ENCODE assay signal across 8 mouse cellular contexts in genomic region chr1:92774743-92775692, GRCm38 (mm10). TPM values are rescaled to one million over a fixed set of nuclear protein-coding genes. Genes with fewer than 3 reads are reported as not detected.
DNase-seq lines count a peak whose midpoint lies in the region; ATAC-seq lines count a peak whose summit lies in the region.

No protein-coding gene starts in this region.

- H3K27me3 ChIP-seq in kidney, embryonic 16.5 days (ENCODE audit: insufficient read depth, low read length), result no peaks in the 10 kb centered on the region
- no peaks in the 10 kb centered on the region for H3K27me3 ChIP-seq in embryonic facial prominence, embryonic 11.5 days (ENCODE audit: control insufficient read depth, insufficient read depth, low read length)
- H3K27me3 ChIP-seq in limb, embryonic 11.5 days (ENCODE audit: control insufficient read depth, insufficient read depth, low read length), result no peaks in the 10 kb centered on the region
- H3K27me3 ChIP-seq in neural tube, embryonic 11.5 days (ENCODE audit: control insufficient read depth, insufficient read depth, low read length), result no peaks in the 10 kb centered on the region

- H3K4me2 ChIP-seq in kidney, embryonic 16.5 days (replicated peaks; ENCODE audit: low read depth, low read length), result peak overlapping the region; percentile 44
- H3K4me2 ChIP-seq in embryonic facial prominence, embryonic 11.5 days (ENCODE audit: low read depth, low read length), result peak overlapping the region; percentile 19; the same call in 1 of the 2 replicates
- H3K4me2 ChIP-seq in limb, embryonic 11.5 days (ENCODE audit: low read depth, severe bottlenecking), result peak overlapping the region; percentile 30
- no peak overlapping the region for H3K4me2 ChIP-seq in neural tube, embryonic 11.5 days (ENCODE audit: low read depth)

- peak; percentile 66 for ATAC-seq in kidney, embryonic 16.5 days (ENCODE audit: low FRiP score, low TSS enrichment)
- peak; percentile 80; the same call in 1 of the 2 replicates for ATAC-seq in embryonic facial prominence, embryonic 11.5 days (replicated peaks; ENCODE audit: insufficient number of reproducible peaks, low FRiP score, low TSS enrichment, low read depth)
- peak; percentile 50; the same call in 1 of the 2 replicates for ATAC-seq in limb, embryonic 11.5 days (ENCODE audit: insufficient number of reproducible peaks, low FRiP score, low TSS enrichment, low read depth)
- no peak for ATAC-seq in neural tube, embryonic 11.5 days (ENCODE audit: insufficient read depth, low FRiP score, low TSS enrichment)

- peak overlapping the region; percentile 20 for H3K4me3 ChIP-seq in kidney, embryonic 16.5 days (ENCODE audit: low read length)
- no peak overlapping the region for H3K4me3 ChIP-seq in embryonic facial prominence, embryonic 11.5 days (ENCODE audit: low read depth, low read length)
- H3K4me3 ChIP-seq in limb, embryonic 11.5 days (ENCODE audit: low read depth, low read length), result no peak overlapping the region
- H3K4me3 ChIP-seq in neural tube, embryonic 11.5 days (ENCODE audit: low read depth, low read length), result no peak overlapping the region

- DNase-seq in kidney, adult 11 months, result no peak
- DNase-seq in embryonic facial prominence, embryonic 11.5 days (ENCODE audit: low spot score), result peak; percentile 78
- DNase-seq in limb, embryonic 11.5 days (ENCODE audit: low spot score), result peak; percentile 51
- DNase-seq in neural tube, embryonic 11.5 days (ENCODE audit: low spot score), result peak; percentile 43
- DNase-seq in left cerebral cortex, postnatal 10 days (ENCODE audit: extremely low spot score in 1 of 2, low spot score in 2 of 2), result no peak
- no peak for DNase-seq in adrenal gland, adult 2 months
- no peak for DNase-seq in urinary bladder, postnatal 10 days (ENCODE audit: low spot score)

- no peaks in the 10 kb centered on the region for H3K4me1 ChIP-seq in kidney, embryonic 16.5 days (ENCODE audit: insufficient read depth, low read length)
- no peaks in the 10 kb centered on the region; the same call in 1 of the 2 replicates for H3K4me1 ChIP-seq in embryonic facial prominence, embryonic 11.5 days (ENCODE audit: control insufficient read depth, insufficient read depth, low read length)
- H3K4me1 ChIP-seq in limb, embryonic 11.5 days (ENCODE audit: control insufficient read depth, insufficient read depth, low read length), result peaks cover 27% of the 10 kb centered on the region
- no peaks in the 10 kb centered on the region for H3K4me1 ChIP-seq in neural tube, embryonic 11.5 days (ENCODE audit: control insufficient read depth, insufficient read depth, low read length)

- 20% methylated on average over 16 of the region's 16 CpGs for WGBS in kidney, embryonic 16.5 days
- WGBS in embryonic facial prominence, embryonic 11.5 days, result 26% methylated on average over 16 of the region's 16 CpGs
- 22% methylated on average over 16 of the region's 16 CpGs for WGBS in limb, embryonic 11.5 days
- WGBS in neural tube, embryonic 11.5 days, result 41% methylated on average over 16 of the region's 16 CpGs

- H3K9ac ChIP-seq in kidney, embryonic 16.5 days (replicated peaks; ENCODE audit: low read length), result peak overlapping the region; percentile 40; the same call in 1 of the 2 replicates
- no peak overlapping the region for H3K9ac ChIP-seq in embryonic facial prominence, embryonic 11.5 days (replicated peaks; ENCODE audit: low read length)
- peak overlapping the region; percentile 5; the same call in 1 of the 2 replicates for H3K9ac ChIP-seq in limb, embryonic 11.5 days (ENCODE audit: low read length)
- H3K9ac ChIP-seq in neural tube, embryonic 11.5 days (ENCODE audit: low read length), result no peak overlapping the region; the same call in 1 of the 2 replicates

- no peak overlapping the region for H3K27ac ChIP-seq in kidney, embryonic 16.5 days (ENCODE audit: low read length)
- peak overlapping the region; percentile 44; the same call in 1 of the 2 replicates for H3K27ac ChIP-seq in embryonic facial prominence, embryonic 11.5 days (replicated peaks; ENCODE audit: low read depth, low read length)
- no peak overlapping the region for H3K27ac ChIP-seq in limb, embryonic 11.5 days (replicated peaks; ENCODE audit: low read depth, low read length)
- no peak overlapping the region for H3K27ac ChIP-seq in neural tube, embryonic 11.5 days (ENCODE audit: low read depth, low read length)

- intact Hi-C loops in left cerebral cortex, postnatal 10 days (cut with DNase I), result no loop called here

- H3K9me3 ChIP-seq in kidney, embryonic 16.5 days (ENCODE audit: low read length), result no peaks in the 10 kb centered on the region
- no peaks in the 10 kb centered on the region for H3K9me3 ChIP-seq in embryonic facial prominence, embryonic 11.5 days (replicated peaks; ENCODE audit: control insufficient read depth, low read length)
- no peaks in the 10 kb centered on the region for H3K9me3 ChIP-seq in limb, embryonic 11.5 days (ENCODE audit: control insufficient read depth, low read length)
- no peaks in the 10 kb centered on the region for H3K9me3 ChIP-seq in neural tube, embryonic 11.5 days (ENCODE audit: control insufficient read depth, low read length)

- no peaks in the 10 kb centered on the region for H3K36me3 ChIP-seq in kidney, embryonic 16.5 days (ENCODE audit: insufficient read depth, low read length)
- no peaks in the 10 kb centered on the region for H3K36me3 ChIP-seq in embryonic facial prominence, embryonic 11.5 days (replicated peaks; ENCODE audit: control insufficient read depth, insufficient read depth, low read depth, low read length)
- no peaks in the 10 kb centered on the region for H3K36me3 ChIP-seq in limb, embryonic 11.5 days (ENCODE audit: control insufficient read depth, insufficient read depth, low read length)
- H3K36me3 ChIP-seq in neural tube, embryonic 11.5 days (ENCODE audit: control insufficient read depth, insufficient read depth, low read length), result no peaks in the 10 kb centered on the region

RNA-seq across cellular contexts. Expression of gene Gpc1, which starts 56.4 kb away (rescaled TPM):
- polyA plus RNA-seq in kidney, embryonic 16.5 days (2015; fragmentation: Nextera tagmentation; extraction: Ambion mirVana), result 58.1 and 61.5 TPM in 2 replicates
- polyA plus RNA-seq in embryonic facial prominence, embryonic 11.5 days (2014; fragmentation: Nextera tagmentation; extraction: Ambion mirVana), result 37.7 and 41.9 TPM in 2 replicates
- polyA plus RNA-seq in limb, embryonic 11.5 days (2014; fragmentation: Nextera tagmentation; extraction: Ambion mirVana), result 51.7 and 56.6 TPM in 2 replicates
- polyA plus RNA-seq in neural tube, embryonic 11.5 days (2014; fragmentation: Nextera tagmentation; extraction: Ambion mirVana), result 49.5 and 52.5 TPM in 2 replicates
- total RNA-seq in left cerebral cortex, postnatal 10 days (2021), result 100 to 1,000 TPM; 124 to 125 TPM
- 10 to 100 TPM; 61.7 to 84.3 TPM for total RNA-seq in adrenal gland, adult 2 months (2021)
- polyA plus RNA-seq in adrenal gland, adult 2 months (2012; rRNA removed), result 43.3 and 49.8 TPM in 2 replicates

Comparison
In these comparisons a context has a peak if more than half of its experiments do, and no peak if none do; other contexts are left out.
1. H3K9ac ChIP-seq: peak in kidney, embryonic 16.5 days (single experiment) and limb, embryonic 11.5 days (single experiment); none in embryonic facial prominence, embryonic 11.5 days (single experiment) and neural tube, embryonic 11.5 days (single experiment).
2. DNase-seq: peak in embryonic facial prominence, embryonic 11.5 days (single experiment), limb, embryonic 11.5 days (single experiment) and neural tube, embryonic 11.5 days (single experiment); none in kidney, adult 11 months (single experiment), left cerebral cortex, postnatal 10 days (0 of 2), adrenal gland, adult 2 months (single experiment) and urinary bladder, postnatal 10 days (single experiment).